Mouse (Mus musculus) testis, adult 2 months (tissue): ENCODE measurements around the gene Epsti1.

Experiments
- CTCF ChIP-seq: fragments of 200-500 bp; IDR thresholded peaks from 2 replicates; pipeline ENCODE4 v1.5.1; 2012; ENCODE audit warnings: low read depth, mild to moderate bottlenecking, inconsistent platforms, low read length, moderate library complexity; ENCODE audit not compliant: control insufficient read depth, insufficient read depth, insufficient replicate concordance
- POLR2A ChIP-seq: fragments of 200-500 bp; IDR thresholded peaks from 2 replicates; pipeline ENCODE4 v1.6.1; 2012; ENCODE audit warnings: low read depth, mild to moderate bottlenecking, inconsistent platforms, low read length, moderate library complexity; ENCODE audit not compliant: control insufficient read depth

GRCm38 (mm10) chr14:77942235-77942634 lies 38.2 kb downstream of the Epsti1 start:
- TF ChIP-seq CTCF (no peak), POLR2A (no peak)
